Mouse (Mus musculus): ENCODE results near the gene Tle6. TPM values are rescaled to one million over a fixed set of nuclear protein-coding genes. Genes with fewer than 3 reads are reported as not detected.

The Tle6 gene
- polyA plus RNA-seq, 1 experiment from 2014 or later: 3.1 TPM

Other genes starting within 250 kb of the Tle6 start
- gene Mfsd12, start 243.6 kb downstream of the Tle6 start, polyA plus RNA-seq (2016; fragmentation: Nextera tagmentation; extraction: Ambion mirVana): 6.7 and 7.5 TPM in 2 replicates
- gene 4930404N11Rik, start 235.3 kb downstream of the Tle6 start, polyA plus RNA-seq (2016; fragmentation: Nextera tagmentation; extraction: Ambion mirVana): 0.35 and 0.52 TPM in 2 replicates
- 135 and 139 TPM in 2 replicates for gene Fzr1, start 222.6 kb downstream of the Tle6 start, polyA plus RNA-seq (2016; fragmentation: Nextera tagmentation; extraction: Ambion mirVana)
- 96.8 and 97.9 TPM in 2 replicates for gene Dohh, start 216.6 kb downstream of the Tle6 start, polyA plus RNA-seq (2016; fragmentation: Nextera tagmentation; extraction: Ambion mirVana)
- gene Gm48551, start 216.6 kb downstream of the Tle6 start, polyA plus RNA-seq (2016; fragmentation: Nextera tagmentation; extraction: Ambion mirVana): 2.6 and 3.1 TPM in 2 replicates
- 0.78 and 1.4 TPM in 2 replicates for gene Gm48552, start 212.1 kb downstream of the Tle6 start, polyA plus RNA-seq (2016; fragmentation: Nextera tagmentation; extraction: Ambion mirVana)
- gene Smim24, start 208.0 kb downstream of the Tle6 start, polyA plus RNA-seq (2016; fragmentation: Nextera tagmentation; extraction: Ambion mirVana): 1.6 and 1.9 TPM in 2 replicates
- gene Nfic, start 145.4 kb downstream of the Tle6 start, polyA plus RNA-seq (2016; fragmentation: Nextera tagmentation; extraction: Ambion mirVana): 7.3 and 8.6 TPM in 2 replicates
- 3.1 and 5.6 TPM in 2 replicates for gene Celf5, start 118.4 kb downstream of the Tle6 start, polyA plus RNA-seq (2016; fragmentation: Nextera tagmentation; extraction: Ambion mirVana)
- 88.2 and 90.4 TPM in 2 replicates for gene Ncln, start 104.7 kb downstream of the Tle6 start, polyA plus RNA-seq (2016; fragmentation: Nextera tagmentation; extraction: Ambion mirVana)
- gene S1pr4, start 100.9 kb downstream of the Tle6 start, polyA plus RNA-seq (2016; fragmentation: Nextera tagmentation; extraction: Ambion mirVana): 0.32 and 0.33 TPM in 2 replicates
- gene Gna15, start 76.8 kb downstream of the Tle6 start, polyA plus RNA-seq (2016; fragmentation: Nextera tagmentation; extraction: Ambion mirVana): 0.84 and 1.1 TPM in 2 replicates
- 73.4 and 77.2 TPM in 2 replicates for gene Gna11, start 55.9 kb downstream of the Tle6 start, polyA plus RNA-seq (2016; fragmentation: Nextera tagmentation; extraction: Ambion mirVana)
- gene Aes, start 41.6 kb downstream of the Tle6 start, polyA plus RNA-seq (2016; fragmentation: Nextera tagmentation; extraction: Ambion mirVana): 276 and 283 TPM in 2 replicates
- gene Tle2, start 26.5 kb downstream of the Tle6 start, polyA plus RNA-seq (2016; fragmentation: Nextera tagmentation; extraction: Ambion mirVana): 4.1 and 4.3 TPM in 2 replicates
- 1.6 and 2.1 TPM in 2 replicates for gene BC025920, start 5.2 kb upstream of the Tle6 start, polyA plus RNA-seq (2016; fragmentation: Nextera tagmentation; extraction: Ambion mirVana)
- 52.5 and 55.1 TPM in 2 replicates for gene Sirt6, start 26.7 kb upstream of the Tle6 start, polyA plus RNA-seq (2016; fragmentation: Nextera tagmentation; extraction: Ambion mirVana)
- gene Ankrd24, start 27.5 kb upstream of the Tle6 start, polyA plus RNA-seq (2016; fragmentation: Nextera tagmentation; extraction: Ambion mirVana): 4.8 and 5.8 TPM in 2 replicates
- 4.5 and 6.1 TPM in 2 replicates for gene Gm10778, start 48.0 kb upstream of the Tle6 start, polyA plus RNA-seq (2016; fragmentation: Nextera tagmentation; extraction: Ambion mirVana)
- 16.8 and 17.3 TPM in 2 replicates for gene Zfp433, start 103.8 kb upstream of the Tle6 start, polyA plus RNA-seq (2016; fragmentation: Nextera tagmentation; extraction: Ambion mirVana)
- 10.2 and 11.6 TPM in 2 replicates for gene Gm3055, start 170.1 kb upstream of the Tle6 start, polyA plus RNA-seq (2016; fragmentation: Nextera tagmentation; extraction: Ambion mirVana)
- 3.1 and 3.4 TPM in 2 replicates for gene Gm4767, start 211.1 kb upstream of the Tle6 start, polyA plus RNA-seq (2016; fragmentation: Nextera tagmentation; extraction: Ambion mirVana)